Mouse (Mus musculus) thymus, adult 2 months (tissue): Measurements from ENCODE around the gene Ppil3.

Experiments
- CTCF ChIP-seq: fragments of 200-500 bp; IDR thresholded peaks from 2 replicates; pipeline ENCODE4 v1.5.1; 2012; ENCODE audit warnings: mild to moderate bottlenecking, control low read depth, low read length, moderate library complexity, borderline replicate concordance; ENCODE audit not compliant: control insufficient read depth, poor library complexity, insufficient read depth; ENCODE audit errors: extremely low read depth
- POLR2A ChIP-seq: fragments of 200-500 bp; IDR thresholded peaks from 2 replicates; pipeline ENCODE4 v1.6.1; 2012; ENCODE audit warnings: mild to moderate bottlenecking, low read length, control low read depth, moderate library complexity; ENCODE audit not compliant: control insufficient read depth, poor library complexity, insufficient read depth; ENCODE audit errors: extremely low read depth

- TF ChIP-seq CTCF, result no peak
- TF ChIP-seq POLR2A, result no peak
These were observed 29.8 kb downstream of the Ppil3 start for GRCm38 (mm10) chr1:58415442-58415841.
